Mouse (Mus musculus): ENCODE data around the gene Ccdc148. TPM values are rescaled to one million over a fixed set of nuclear protein-coding genes. Genes with fewer than 3 reads are reported as not detected.

Gene Ccdc148
- polyA plus RNA-seq, 1 experiment from 2014 or later, result 0.70 TPM

DNA sequence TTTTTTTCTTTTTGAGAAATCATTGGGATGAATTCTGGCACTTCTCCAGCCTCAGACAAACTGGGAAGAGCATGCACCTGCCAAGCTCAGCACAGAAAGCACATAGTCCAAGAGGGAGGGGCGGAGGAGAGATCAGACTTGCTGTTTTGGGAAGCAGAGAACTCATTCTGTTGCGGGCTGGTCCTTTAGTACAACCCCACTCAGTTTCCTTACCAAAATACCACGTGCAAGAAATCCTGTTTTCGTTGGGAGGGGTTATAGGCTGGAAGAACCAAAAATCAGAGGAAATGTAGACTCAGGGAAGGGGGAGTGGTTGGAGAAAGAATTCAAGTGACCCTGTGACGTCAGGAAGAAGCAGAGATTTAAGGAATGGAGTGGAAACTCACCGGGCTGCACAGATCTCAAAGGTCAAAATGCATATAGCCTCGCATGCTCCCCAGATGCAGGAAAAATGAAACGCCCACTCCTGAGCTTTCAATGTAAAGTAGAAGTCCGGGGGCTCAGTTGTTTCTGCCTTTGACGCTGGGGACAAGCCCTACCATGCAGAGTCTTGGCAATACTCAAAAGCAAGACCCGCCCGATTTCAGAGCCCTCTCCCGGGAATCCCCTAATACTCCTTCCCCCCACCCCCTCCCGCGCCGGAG lies 400 bp downstream of the Ccdc148 start:
- Histone ChIP-seq H3K9ac (ENCODE audit: low read depth, low read length) (no peak overlapping the region), H3K4me1 (ENCODE audit: control insufficient read depth, low read depth, low read length) (peaks cover 4% of the 10 kb centered on the region), H3K9me3 (replicated peaks; ENCODE audit: control insufficient read depth, low read length) (no peaks in the 10 kb centered on the region), H3K4me3 (ENCODE audit: low read depth, low read length) (peak overlapping the region; percentile 71), H3K4me2 (ENCODE audit: low read depth, low read length) (peak overlapping the region; percentile 77), H3K27ac (ENCODE audit: low read length) (no peak overlapping the region), H3K36me3 (ENCODE audit: control insufficient read depth, insufficient read depth) (no peaks in the 10 kb centered on the region), H3K27me3 (ENCODE audit: control insufficient read depth, insufficient read depth, low read depth, low read length) (peaks cover 3% of the 10 kb centered on the region)
- no peak for ATAC-seq (ENCODE audit: low read depth)
- 1% methylated on average over 16 of the region's 16 CpGs for WGBS (ENCODE audit: insufficient replicate concordance)

DNA sequence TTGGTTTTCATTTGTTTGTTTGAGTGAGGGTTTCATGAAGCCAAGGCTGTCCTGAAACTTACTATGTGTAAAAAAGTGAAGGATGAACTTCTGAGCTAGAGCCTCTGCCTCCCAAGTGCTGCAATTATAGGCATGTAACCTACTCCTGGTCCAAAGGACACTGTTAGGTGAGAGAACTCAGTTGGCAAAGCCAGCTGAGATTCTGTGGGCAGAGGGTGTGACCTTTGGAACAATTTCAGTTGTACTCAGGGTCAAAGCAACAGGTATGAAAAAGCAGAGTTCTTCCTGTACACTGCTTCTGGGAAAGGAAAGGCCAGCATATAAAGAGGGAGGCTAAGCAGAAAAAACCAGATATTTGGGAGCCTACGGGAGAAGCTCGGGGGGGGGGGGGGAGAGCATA lies 2.4 kb downstream of the Ccdc148 start:
- peaks cover 3% of the 10 kb centered on the region for H3K27me3 ChIP-seq (ENCODE audit: control insufficient read depth, insufficient read depth, low read depth, low read length)
- H3K36me3 ChIP-seq (ENCODE audit: control insufficient read depth, insufficient read depth), result no peaks in the 10 kb centered on the region
- ATAC-seq (ENCODE audit: low read depth), result no peak
- H3K9ac ChIP-seq (ENCODE audit: low read depth, low read length), result no peak overlapping the region
- 45% methylated on average over 2 of the region's 2 CpGs for WGBS (ENCODE audit: insufficient replicate concordance)
- H3K4me1 ChIP-seq (ENCODE audit: control insufficient read depth, low read depth, low read length), result peaks cover 4% of the 10 kb centered on the region
- no peak overlapping the region for H3K4me3 ChIP-seq (ENCODE audit: low read depth, low read length)
- H3K9me3 ChIP-seq (replicated peaks; ENCODE audit: control insufficient read depth, low read length), result no peaks in the 10 kb centered on the region
- H3K4me2 ChIP-seq (ENCODE audit: low read depth, low read length), result no peak overlapping the region
- no peak overlapping the region for H3K27ac ChIP-seq (ENCODE audit: low read length)

DNA sequence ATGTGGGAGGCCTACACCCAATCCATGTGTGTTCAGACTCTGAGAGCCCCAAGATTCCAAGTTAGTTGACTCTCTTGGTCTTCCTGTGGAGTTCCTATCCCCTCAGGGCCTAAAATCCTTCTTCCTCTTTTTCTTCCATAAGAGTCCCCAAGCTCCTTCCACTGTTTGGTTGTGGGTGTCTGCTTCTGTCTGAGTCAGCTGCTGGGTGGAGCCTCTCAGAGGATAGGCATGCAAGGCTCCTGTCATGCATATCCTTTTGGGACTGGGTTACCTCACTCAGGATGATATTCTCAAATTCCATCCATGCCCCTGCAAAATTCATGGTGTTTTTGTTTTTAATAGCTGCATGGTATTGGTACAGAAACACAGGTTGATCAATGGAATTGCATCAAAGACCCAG lies 5.1 kb downstream of the Ccdc148 start:
- Histone ChIP-seq H3K27me3 (ENCODE audit: control insufficient read depth, insufficient read depth, low read depth, low read length) (no peaks in the 10 kb centered on the region), H3K4me2 (ENCODE audit: low read depth, low read length) (no peak overlapping the region), H3K9ac (ENCODE audit: low read depth, low read length) (no peak overlapping the region), H3K36me3 (ENCODE audit: control insufficient read depth, insufficient read depth) (no peaks in the 10 kb centered on the region), H3K4me1 (ENCODE audit: control insufficient read depth, low read depth, low read length) (peaks cover 4% of the 10 kb centered on the region), H3K27ac (ENCODE audit: low read length) (no peak overlapping the region), H3K4me3 (ENCODE audit: low read depth, low read length) (no peak overlapping the region), H3K9me3 (replicated peaks; ENCODE audit: control insufficient read depth, low read length) (no peaks in the 10 kb centered on the region)
- no peak for ATAC-seq (ENCODE audit: low read depth)

DNA sequence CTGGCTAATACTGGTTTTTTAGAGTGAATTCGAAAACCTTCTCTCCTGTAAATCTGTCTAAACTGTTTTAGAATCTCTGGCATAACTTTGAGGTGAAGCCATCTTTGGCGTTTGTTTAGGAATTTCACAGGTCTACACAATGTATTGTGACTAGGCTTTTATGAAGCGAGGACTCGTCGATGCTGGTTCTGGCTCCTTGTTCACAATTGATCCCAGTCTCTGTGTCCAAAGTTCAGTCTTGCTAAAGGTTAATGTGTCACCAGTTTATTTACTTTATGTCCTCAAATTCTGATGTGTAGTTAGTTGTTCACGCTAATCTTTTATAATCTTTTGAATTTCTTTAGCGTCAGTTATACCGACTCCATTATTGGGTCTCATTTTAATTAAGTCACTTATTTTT lies 29.4 kb downstream of the Ccdc148 start:
- H3K4me1 ChIP-seq (ENCODE audit: control insufficient read depth, low read depth, low read length), result no peaks in the 10 kb centered on the region
- no peaks in the 10 kb centered on the region for H3K36me3 ChIP-seq (ENCODE audit: control insufficient read depth, insufficient read depth)
- no peak overlapping the region for H3K4me3 ChIP-seq (ENCODE audit: low read depth, low read length)
- peak overlapping the region; percentile 4 for H3K27ac ChIP-seq (ENCODE audit: low read length)
- H3K4me2 ChIP-seq (ENCODE audit: low read depth, low read length), result peak overlapping the region; percentile 20; the same call in 1 of the 2 replicates
- no peaks in the 10 kb centered on the region for H3K9me3 ChIP-seq (replicated peaks; ENCODE audit: control insufficient read depth, low read length)
- no peak overlapping the region for H3K9ac ChIP-seq (ENCODE audit: low read depth, low read length)
- ATAC-seq (ENCODE audit: low read depth), result peak; percentile 58; the same call in 1 of the 2 replicates
- WGBS (ENCODE audit: insufficient replicate concordance), result 63% methylated on average over 8 of the region's 8 CpGs
- no peaks in the 10 kb centered on the region for H3K27me3 ChIP-seq (ENCODE audit: control insufficient read depth, insufficient read depth, low read depth, low read length)

DNA sequence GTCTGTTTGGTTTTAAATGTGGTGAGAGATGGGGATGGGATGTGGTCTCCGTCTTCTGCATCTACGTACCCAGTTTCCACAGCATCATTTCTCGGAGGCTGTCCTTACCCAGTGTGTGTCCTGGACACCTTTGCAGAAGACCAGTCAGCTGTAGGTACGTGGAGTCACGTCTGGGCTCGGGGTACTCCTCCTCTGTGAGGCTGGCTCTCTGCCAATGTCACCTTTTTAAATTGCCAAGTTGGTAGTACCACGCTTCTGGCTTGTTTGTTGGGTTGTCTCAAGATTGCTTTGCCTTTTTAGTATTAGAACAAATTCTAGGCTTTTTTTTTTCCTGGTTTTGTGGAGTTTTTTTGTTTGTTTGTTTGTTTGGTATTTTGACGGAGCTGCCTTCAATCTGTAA lies 30.7 kb downstream of the Ccdc148 start:
- no peak overlapping the region for H3K9ac ChIP-seq (ENCODE audit: low read depth, low read length)
- H3K27me3 ChIP-seq (ENCODE audit: control insufficient read depth, insufficient read depth, low read depth, low read length), result no peaks in the 10 kb centered on the region
- no peak for ATAC-seq (ENCODE audit: low read depth)
- no peaks in the 10 kb centered on the region for H3K4me1 ChIP-seq (ENCODE audit: control insufficient read depth, low read depth, low read length)
- no peaks in the 10 kb centered on the region for H3K36me3 ChIP-seq (ENCODE audit: control insufficient read depth, insufficient read depth)
- H3K4me3 ChIP-seq (ENCODE audit: low read depth, low read length), result no peak overlapping the region
- H3K4me2 ChIP-seq (ENCODE audit: low read depth, low read length), result no peak overlapping the region
- H3K27ac ChIP-seq (ENCODE audit: low read length), result no peak overlapping the region
- WGBS (ENCODE audit: insufficient replicate concordance), result 64% methylated on average over 8 of the region's 8 CpGs
- no peaks in the 10 kb centered on the region for H3K9me3 ChIP-seq (replicated peaks; ENCODE audit: control insufficient read depth, low read length)

DNA sequence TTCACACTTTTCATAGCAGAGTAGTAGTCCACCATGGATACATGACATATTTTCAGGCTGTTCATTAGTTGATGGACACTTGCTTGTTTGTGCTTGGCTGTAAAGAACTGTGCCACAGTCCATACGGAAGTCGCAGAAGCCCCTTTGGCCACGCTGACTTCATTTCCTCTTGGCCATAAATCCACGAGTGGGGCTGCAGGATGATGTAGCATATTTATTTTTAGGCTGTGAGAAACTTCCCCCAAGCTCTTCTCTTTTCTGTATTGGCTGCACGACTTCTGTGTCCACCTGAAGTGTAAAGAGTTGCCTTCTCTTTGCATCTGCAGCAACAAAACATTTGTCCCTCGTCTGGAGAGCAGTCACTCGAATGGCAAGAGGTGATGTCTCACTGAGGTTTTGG lies 31.5 kb downstream of the Ccdc148 start:
- no peak overlapping the region for H3K4me2 ChIP-seq (ENCODE audit: low read depth, low read length)
- H3K4me1 ChIP-seq (ENCODE audit: control insufficient read depth, low read depth, low read length), result no peaks in the 10 kb centered on the region
- no peak overlapping the region for H3K9ac ChIP-seq (ENCODE audit: low read depth, low read length)
- no peak overlapping the region for H3K27ac ChIP-seq (ENCODE audit: low read length)
- no peak for ATAC-seq (ENCODE audit: low read depth)
- no peak overlapping the region for H3K4me3 ChIP-seq (ENCODE audit: low read depth, low read length)
- WGBS (ENCODE audit: insufficient replicate concordance), result 24% methylated on average over 7 of the region's 7 CpGs
- no peaks in the 10 kb centered on the region for H3K27me3 ChIP-seq (ENCODE audit: control insufficient read depth, insufficient read depth, low read depth, low read length)
- H3K36me3 ChIP-seq (ENCODE audit: control insufficient read depth, insufficient read depth), result no peaks in the 10 kb centered on the region
- no peaks in the 10 kb centered on the region for H3K9me3 ChIP-seq (replicated peaks; ENCODE audit: control insufficient read depth, low read length)

DNA sequence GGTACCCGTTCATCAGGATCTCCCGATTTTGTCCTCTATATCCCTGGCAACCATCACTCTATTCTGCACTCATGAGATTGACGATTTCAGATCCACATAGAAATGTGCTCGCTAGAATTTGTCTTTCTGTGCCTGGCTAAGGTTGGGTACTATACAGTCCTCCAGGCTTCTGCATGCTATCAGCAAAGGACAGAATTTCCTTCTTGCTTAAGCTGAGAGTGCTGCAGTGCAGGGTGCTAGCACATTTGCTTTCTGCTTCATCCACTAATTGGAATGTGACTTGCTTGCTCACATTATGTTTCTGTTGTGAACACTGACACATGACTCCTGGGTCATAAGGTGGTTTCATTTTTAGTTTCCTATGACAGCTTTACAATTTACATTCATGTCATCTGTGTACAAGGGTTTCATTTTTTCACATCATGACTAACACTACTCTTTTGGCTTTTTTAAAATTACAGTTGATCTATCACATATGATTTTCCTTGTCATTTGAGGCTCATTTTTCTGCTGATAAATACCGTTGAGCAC lies 104.8 kb downstream of the Ccdc148 start:
- H3K4me3 ChIP-seq (ENCODE audit: low read depth, low read length), result no peak overlapping the region
- H3K9ac ChIP-seq (ENCODE audit: low read depth, low read length), result no peak overlapping the region
- no peak overlapping the region for H3K27ac ChIP-seq (ENCODE audit: low read length)
- ATAC-seq (ENCODE audit: low read depth), result no peak
- H3K9me3 ChIP-seq (replicated peaks; ENCODE audit: control insufficient read depth, low read length), result no peaks in the 10 kb centered on the region
- H3K27me3 ChIP-seq (ENCODE audit: control insufficient read depth, insufficient read depth, low read depth, low read length), result no peaks in the 10 kb centered on the region
- 64% methylated on average over 5 of the region's 5 CpGs for WGBS (ENCODE audit: insufficient replicate concordance)
- H3K36me3 ChIP-seq (ENCODE audit: control insufficient read depth, insufficient read depth), result no peaks in the 10 kb centered on the region
- H3K4me2 ChIP-seq (ENCODE audit: low read depth, low read length), result no peak overlapping the region
- H3K4me1 ChIP-seq (ENCODE audit: control insufficient read depth, low read depth, low read length), result no peaks in the 10 kb centered on the region

DNA sequence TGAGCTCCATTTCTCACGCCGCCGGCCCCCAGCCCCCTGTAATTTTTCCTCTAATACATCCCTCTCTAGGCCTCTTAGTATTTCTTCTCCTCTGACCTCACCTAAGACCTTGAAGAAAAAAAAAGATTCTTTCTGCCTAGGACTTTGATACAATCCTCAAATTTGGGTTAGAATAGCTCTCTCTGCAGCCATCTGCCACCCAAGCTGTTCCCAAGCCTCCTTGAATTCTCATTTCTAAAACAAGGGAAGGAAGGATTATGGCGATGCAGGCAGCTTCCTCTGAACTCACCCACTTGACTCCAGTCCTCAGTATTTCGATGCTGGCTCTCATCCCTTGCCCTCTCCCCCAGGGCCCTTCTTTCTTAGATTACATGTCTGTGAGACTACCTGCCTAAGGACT lies 106.1 kb downstream of the Ccdc148 start:
- WGBS (ENCODE audit: insufficient replicate concordance), result 56% methylated on average over 5 of the region's 5 CpGs
- no peaks in the 10 kb centered on the region for H3K36me3 ChIP-seq (ENCODE audit: control insufficient read depth, insufficient read depth)
- H3K4me1 ChIP-seq (ENCODE audit: control insufficient read depth, low read depth, low read length), result no peaks in the 10 kb centered on the region
- ATAC-seq (ENCODE audit: low read depth), result no peak
- H3K9ac ChIP-seq (ENCODE audit: low read depth, low read length), result no peak overlapping the region
- no peak overlapping the region for H3K4me2 ChIP-seq (ENCODE audit: low read depth, low read length)
- H3K27ac ChIP-seq (ENCODE audit: low read length), result no peak overlapping the region
- no peak overlapping the region for H3K4me3 ChIP-seq (ENCODE audit: low read depth, low read length)
- no peaks in the 10 kb centered on the region for H3K27me3 ChIP-seq (ENCODE audit: control insufficient read depth, insufficient read depth, low read depth, low read length)
- H3K9me3 ChIP-seq (replicated peaks; ENCODE audit: control insufficient read depth, low read length), result no peaks in the 10 kb centered on the region

DNA sequence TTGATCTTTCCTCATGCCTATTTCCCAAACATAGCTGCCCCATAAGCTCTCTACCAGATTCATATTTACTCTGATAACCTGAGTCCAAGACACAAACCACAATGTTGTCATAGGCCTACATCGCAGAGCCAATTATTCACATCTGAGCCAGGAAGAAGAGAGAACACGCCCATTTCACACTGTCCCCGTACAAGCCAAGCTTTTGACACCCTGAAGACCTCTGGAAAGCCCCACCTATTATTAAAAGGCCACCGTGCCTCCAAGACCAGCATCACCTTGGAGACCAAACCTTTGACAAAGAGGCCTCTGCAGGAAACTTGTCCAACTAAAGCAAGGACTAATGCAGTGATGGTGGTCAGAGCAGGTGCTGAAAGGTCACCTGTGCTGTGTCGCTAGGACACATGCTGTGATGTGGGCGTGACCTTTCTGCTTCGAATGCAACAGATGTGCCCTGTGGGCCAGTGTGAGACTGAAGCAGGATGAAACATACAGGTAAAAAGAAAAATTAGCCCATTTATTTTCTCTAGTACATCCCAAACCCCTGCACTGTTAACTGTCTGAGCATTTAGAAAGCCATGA lies 106.9 kb downstream of the Ccdc148 start:
- H3K4me2 ChIP-seq (ENCODE audit: low read depth, low read length), result no peak overlapping the region
- no peak overlapping the region for H3K27ac ChIP-seq (ENCODE audit: low read length)
- H3K9ac ChIP-seq (ENCODE audit: low read depth, low read length), result no peak overlapping the region
- H3K27me3 ChIP-seq (ENCODE audit: control insufficient read depth, insufficient read depth, low read depth, low read length), result no peaks in the 10 kb centered on the region
- no peaks in the 10 kb centered on the region for H3K9me3 ChIP-seq (replicated peaks; ENCODE audit: control insufficient read depth, low read length)
- no peaks in the 10 kb centered on the region for H3K4me1 ChIP-seq (ENCODE audit: control insufficient read depth, low read depth, low read length)
- no peak for ATAC-seq (ENCODE audit: low read depth)
- WGBS (ENCODE audit: insufficient replicate concordance), result 52% methylated on average over 7 of the region's 7 CpGs
- H3K36me3 ChIP-seq (ENCODE audit: control insufficient read depth, insufficient read depth), result no peaks in the 10 kb centered on the region
- H3K4me3 ChIP-seq (ENCODE audit: low read depth, low read length), result no peak overlapping the region
